Mouse (Mus musculus): Measurements from ENCODE around the gene Zfp367. TPM values are rescaled to one million over a fixed set of nuclear protein-coding genes. Genes with fewer than 3 reads are reported as not detected.

The Zfp367 gene
- polyA plus RNA-seq, 1 experiment from 2014 or later: 28.8 TPM

DNA sequence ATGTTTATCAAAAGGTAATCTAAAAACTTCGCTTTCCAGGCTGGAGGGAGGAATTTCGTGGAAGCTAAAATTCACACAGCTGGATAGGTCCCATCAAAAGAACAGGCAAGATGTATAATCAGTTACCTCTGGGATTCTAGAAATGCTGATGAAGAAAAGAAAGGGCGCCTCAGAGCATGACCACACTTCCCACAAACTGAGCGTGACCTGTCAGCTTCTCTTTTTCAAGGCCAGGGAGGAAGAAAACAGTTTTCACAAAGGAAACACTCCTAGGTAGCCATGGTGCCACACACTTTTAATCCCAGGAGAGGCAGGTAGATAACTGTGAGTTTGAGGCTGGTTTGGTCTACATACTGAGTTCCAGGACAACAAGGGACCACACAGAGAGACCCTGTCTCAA is 32.2 kb downstream of the Zfp367 start:
- Histone ChIP-seq H3K4me1 (replicated peaks) (no peaks in the 10 kb centered on the region), H3K36me3 (no peaks in the 10 kb centered on the region), H3K27ac (ENCODE audit: poor library complexity, severe bottlenecking) (no peak overlapping the region), H3K4me2 (no peak overlapping the region), H3K27me3 (replicated peaks) (no peaks in the 10 kb centered on the region), H3K4me3 (no peak overlapping the region), H3K9ac (no peak overlapping the region), H3K9me3 (replicated peaks) (no peaks in the 10 kb centered on the region)
- ATAC-seq (ENCODE audit: insufficient number of reproducible peaks, low FRiP score): no peak
- WGBS: 63% methylated on average over 4 of the region's 4 CpGs

DNA sequence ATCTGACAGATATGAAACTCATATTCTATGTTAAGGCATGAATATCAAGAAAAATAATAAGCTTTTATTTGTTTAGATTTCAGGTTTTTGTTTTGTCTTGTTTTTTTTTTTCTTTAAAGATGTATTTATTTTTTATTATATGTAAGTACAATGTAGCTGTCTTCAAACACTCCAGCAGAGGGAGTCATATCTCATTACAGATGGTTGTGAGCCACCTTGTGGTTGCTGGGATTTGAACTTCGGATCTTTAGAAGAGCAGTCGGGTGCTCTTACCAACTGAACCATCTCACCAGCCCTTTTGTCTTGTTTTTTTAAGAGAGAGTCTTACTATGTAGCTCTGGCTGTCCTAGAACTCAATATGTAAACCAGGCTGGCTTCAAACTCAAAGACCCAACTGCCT is 35.6 kb downstream of the Zfp367 start:
- WGBS: 57% methylated on average over 2 of the region's 2 CpGs
- Histone ChIP-seq H3K27ac (ENCODE audit: poor library complexity, severe bottlenecking) (no peak overlapping the region), H3K36me3 (no peaks in the 10 kb centered on the region), H3K9ac (no peak overlapping the region), H3K4me1 (replicated peaks) (no peaks in the 10 kb centered on the region), H3K4me2 (no peak overlapping the region), H3K4me3 (no peak overlapping the region), H3K9me3 (replicated peaks) (no peaks in the 10 kb centered on the region), H3K27me3 (replicated peaks) (no peaks in the 10 kb centered on the region)
- ATAC-seq (ENCODE audit: insufficient number of reproducible peaks, low FRiP score): no peak

- H3K27me3 ChIP-seq (replicated peaks): no peaks in the 10 kb centered on the region
- H3K4me1 ChIP-seq (replicated peaks): peaks cover 7% of the 10 kb centered on the region; the same call in 1 of the 2 replicates
- H3K9me3 ChIP-seq (replicated peaks): no peaks in the 10 kb centered on the region
- no peak overlapping the region for H3K4me2 ChIP-seq
- no peak overlapping the region for H3K4me3 ChIP-seq
- WGBS: 82% methylated on average over 1 of the region's 1 CpGs
- 0 out of 2 replicates have a peak, but pooled peaks cover 3% of the 10 kb centered on the region for H3K36me3 ChIP-seq
- H3K9ac ChIP-seq: no peak overlapping the region
- ATAC-seq (ENCODE audit: insufficient number of reproducible peaks, low FRiP score): no peak
- H3K27ac ChIP-seq (ENCODE audit: poor library complexity, severe bottlenecking): no peak overlapping the region
These were observed 42.6 kb downstream of the Zfp367 start for GRCm38 (mm10) chr13:64110421-64110820.

DNA sequence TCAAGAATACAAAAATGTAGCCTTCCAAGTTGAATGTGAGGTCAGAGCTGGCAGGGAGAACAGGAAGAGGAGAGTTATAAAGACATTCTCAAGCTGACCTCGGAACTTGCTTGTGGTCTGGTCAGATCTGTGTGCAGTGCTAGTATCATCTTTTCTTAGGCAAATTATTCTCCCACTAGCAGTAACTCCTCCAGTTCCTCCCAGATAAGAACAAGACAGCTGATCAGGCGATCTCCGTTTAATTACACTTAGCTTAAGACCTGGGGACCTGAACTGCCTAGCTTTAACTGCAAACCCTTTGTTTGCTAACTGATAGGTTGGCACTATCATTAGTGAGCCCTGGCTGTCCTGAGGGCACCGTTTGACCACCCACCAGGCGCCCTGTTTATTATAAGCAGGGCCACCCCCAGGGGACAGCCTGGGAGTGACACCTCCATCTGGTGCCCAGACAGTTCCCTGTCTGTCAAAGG is 44.6 kb downstream of the Zfp367 start:
- Histone ChIP-seq H3K4me2 (no peak overlapping the region), H3K9ac (no peak overlapping the region), H3K4me3 (no peak overlapping the region), H3K36me3 (0 out of 2 replicates have a peak, but pooled peaks cover 3% of the 10 kb centered on the region), H3K27ac (ENCODE audit: poor library complexity, severe bottlenecking) (no peak overlapping the region), H3K27me3 (replicated peaks) (no peaks in the 10 kb centered on the region), H3K4me1 (replicated peaks) (peaks cover 7% of the 10 kb centered on the region; the same call in 1 of the 2 replicates), H3K9me3 (replicated peaks) (no peaks in the 10 kb centered on the region)
- WGBS: 27% methylated on average over 5 of the region's 5 CpGs
- ATAC-seq (ENCODE audit: insufficient number of reproducible peaks, low FRiP score): no peak

GRCm38 (mm10) chr13:64107535-64107934 is 45.5 kb downstream of the Zfp367 start:
- no peaks in the 10 kb centered on the region for H3K27me3 ChIP-seq (replicated peaks)
- H3K9me3 ChIP-seq (replicated peaks): no peaks in the 10 kb centered on the region
- peaks cover 7% of the 10 kb centered on the region; the same call in 1 of the 2 replicates for H3K4me1 ChIP-seq (replicated peaks)
- no peak overlapping the region for H3K4me3 ChIP-seq
- no peak overlapping the region for H3K9ac ChIP-seq
- WGBS: 34% methylated on average over 8 of the region's 8 CpGs
- no peak overlapping the region for H3K27ac ChIP-seq (ENCODE audit: poor library complexity, severe bottlenecking)
- H3K4me2 ChIP-seq: no peak overlapping the region
- 0 out of 2 replicates have a peak, but pooled peaks cover 3% of the 10 kb centered on the region for H3K36me3 ChIP-seq
- ATAC-seq (ENCODE audit: insufficient number of reproducible peaks, low FRiP score): no peak

DNA sequence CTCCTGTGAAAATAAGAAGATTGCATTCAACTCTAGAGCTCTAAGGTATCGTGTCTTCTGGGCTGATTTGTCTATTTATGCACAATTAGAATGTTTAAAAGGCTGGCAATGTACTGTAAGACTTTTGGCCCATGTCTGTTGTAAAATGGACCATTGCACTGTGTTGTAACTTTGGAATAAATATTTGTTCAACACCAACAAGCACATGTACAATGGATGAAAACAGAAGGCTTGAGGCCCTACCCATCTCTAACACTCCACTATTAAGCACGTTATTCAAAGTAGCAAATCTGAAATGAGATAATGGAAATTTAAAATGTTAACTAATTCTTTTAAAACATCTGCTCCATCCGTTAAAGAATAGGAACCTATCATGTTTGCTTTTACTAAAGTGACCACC is 45.9 kb downstream of the Zfp367 start:
- ATAC-seq (ENCODE audit: insufficient number of reproducible peaks, low FRiP score): no peak
- no peak overlapping the region for H3K4me3 ChIP-seq
- H3K9ac ChIP-seq: no peak overlapping the region

DNA sequence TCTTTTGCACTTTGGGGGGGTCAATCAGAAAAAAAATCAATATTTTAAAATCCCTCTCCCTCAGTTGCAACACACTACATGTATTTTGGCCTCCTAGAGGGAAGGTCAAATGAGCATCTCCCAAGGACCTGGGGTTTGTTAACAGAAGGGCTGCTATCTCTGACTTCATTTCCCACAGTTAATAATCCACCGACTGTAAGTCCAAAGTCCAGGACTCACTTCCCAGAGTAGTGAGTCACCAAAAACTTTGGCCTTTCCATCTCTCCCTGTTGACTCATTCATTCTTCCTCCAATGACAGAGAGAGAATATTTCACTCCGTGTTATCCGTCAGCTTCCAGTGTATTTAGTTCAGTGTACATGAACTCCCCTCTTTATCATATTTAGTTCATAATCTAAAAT is 47.3 kb downstream of the Zfp367 start:
- no peak for ATAC-seq (ENCODE audit: insufficient number of reproducible peaks, low FRiP score)
- H3K4me3 ChIP-seq: no peak overlapping the region
- peaks cover 7% of the 10 kb centered on the region; the same call in 1 of the 2 replicates for H3K4me1 ChIP-seq (replicated peaks)
- 62% methylated on average over 3 of the region's 3 CpGs for WGBS
- H3K27me3 ChIP-seq (replicated peaks): no peaks in the 10 kb centered on the region
- H3K9ac ChIP-seq: no peak overlapping the region
- 0 out of 2 replicates have a peak, but pooled peaks cover 3% of the 10 kb centered on the region for H3K36me3 ChIP-seq
- H3K9me3 ChIP-seq (replicated peaks): no peaks in the 10 kb centered on the region
- no peak overlapping the region for H3K4me2 ChIP-seq
- H3K27ac ChIP-seq (ENCODE audit: poor library complexity, severe bottlenecking): no peak overlapping the region

More for the DNA sequence above, 45.9 kb downstream of the Zfp367 start:
- peaks cover 7% of the 10 kb centered on the region; the same call in 1 of the 2 replicates for H3K4me1 ChIP-seq (replicated peaks)
- 67% methylated on average over 3 of the region's 3 CpGs for WGBS
- H3K4me2 ChIP-seq: no peak overlapping the region
- no peaks in the 10 kb centered on the region for H3K9me3 ChIP-seq (replicated peaks)
- H3K27ac ChIP-seq (ENCODE audit: poor library complexity, severe bottlenecking): no peak overlapping the region
- no peaks in the 10 kb centered on the region for H3K27me3 ChIP-seq (replicated peaks)
- H3K36me3 ChIP-seq: 0 out of 2 replicates have a peak, but pooled peaks cover 3% of the 10 kb centered on the region

DNA sequence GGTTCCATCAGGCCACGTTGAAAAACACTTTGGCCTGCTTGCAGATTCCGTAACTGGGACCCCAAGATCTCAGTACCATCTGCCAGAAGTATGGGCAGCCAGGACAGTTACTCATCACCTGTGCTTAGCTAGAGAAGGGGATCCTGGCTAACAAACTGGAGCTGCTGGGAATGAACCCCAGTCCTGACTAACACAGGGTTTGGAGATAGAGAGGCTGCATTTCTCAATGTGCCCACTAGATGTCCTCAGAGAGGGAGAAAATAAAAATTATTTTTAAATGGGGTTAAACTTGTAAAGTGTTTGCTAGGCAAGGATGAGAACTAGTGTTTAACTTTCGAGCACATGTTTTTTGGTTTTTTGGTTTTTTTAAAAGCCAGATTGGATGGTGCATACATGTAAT is 52.8 kb downstream of the Zfp367 start:
- H3K4me2 ChIP-seq: no peak overlapping the region
- H3K4me1 ChIP-seq (replicated peaks): no peaks in the 10 kb centered on the region
- WGBS: 66% methylated on average over 3 of the region's 3 CpGs
- H3K9me3 ChIP-seq (replicated peaks): no peaks in the 10 kb centered on the region
- ATAC-seq (ENCODE audit: insufficient number of reproducible peaks, low FRiP score): no peak
- H3K36me3 ChIP-seq: peaks cover 4% of the 10 kb centered on the region; the same call in 1 of the 2 replicates
- no peak overlapping the region for H3K27ac ChIP-seq (ENCODE audit: poor library complexity, severe bottlenecking)
- H3K9ac ChIP-seq: no peak overlapping the region
- no peaks in the 10 kb centered on the region for H3K27me3 ChIP-seq (replicated peaks)
- H3K4me3 ChIP-seq: no peak overlapping the region

GRCm38 (mm10) chr13:64098992-64099391 is 54.0 kb downstream of the Zfp367 start:
- Histone ChIP-seq H3K4me3 (no peak overlapping the region), H3K4me2 (no peak overlapping the region), H3K27ac (ENCODE audit: poor library complexity, severe bottlenecking) (no peak overlapping the region), H3K4me1 (replicated peaks) (no peaks in the 10 kb centered on the region), H3K36me3 (peaks cover 4% of the 10 kb centered on the region; the same call in 1 of the 2 replicates), H3K9me3 (replicated peaks) (no peaks in the 10 kb centered on the region), H3K9ac (no peak overlapping the region), H3K27me3 (replicated peaks) (no peaks in the 10 kb centered on the region)
- WGBS: 70% methylated on average over 9 of the region's 9 CpGs
- no peak for ATAC-seq (ENCODE audit: insufficient number of reproducible peaks, low FRiP score)

DNA sequence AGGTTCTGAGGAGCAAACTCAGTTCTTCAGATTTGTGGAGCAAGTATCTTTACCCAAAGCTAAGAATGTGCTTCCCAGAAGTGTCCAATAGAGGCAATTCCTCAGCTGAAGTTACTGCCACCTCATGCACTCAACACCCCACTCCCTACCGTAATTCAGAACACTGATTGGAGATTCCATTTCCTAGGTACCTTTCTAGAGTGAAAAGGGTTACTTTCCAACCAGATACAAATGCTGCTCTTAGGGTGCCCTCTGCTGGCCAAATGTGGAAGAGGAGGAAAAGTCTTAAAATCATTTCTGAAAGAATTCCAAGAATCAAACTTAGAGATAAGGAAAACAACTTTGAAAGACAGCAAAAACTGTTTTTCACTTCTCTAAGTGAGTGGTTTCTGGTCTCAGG is 59.7 kb downstream of the Zfp367 start:
- H3K36me3 ChIP-seq: peaks cover 4% of the 10 kb centered on the region; the same call in 1 of the 2 replicates
- H3K4me1 ChIP-seq (replicated peaks): peaks cover 3% of the 10 kb centered on the region; the same call in 1 of the 2 replicates
- H3K27me3 ChIP-seq (replicated peaks): no peaks in the 10 kb centered on the region
- ATAC-seq (ENCODE audit: insufficient number of reproducible peaks, low FRiP score): no peak
- H3K9me3 ChIP-seq (replicated peaks): no peaks in the 10 kb centered on the region
- H3K4me3 ChIP-seq: no peak overlapping the region
- no peak overlapping the region for H3K4me2 ChIP-seq
- no peak overlapping the region for H3K27ac ChIP-seq (ENCODE audit: poor library complexity, severe bottlenecking)
- no peak overlapping the region for H3K9ac ChIP-seq
- WGBS: 2% methylated on average over 1 of the region's 1 CpGs

DNA sequence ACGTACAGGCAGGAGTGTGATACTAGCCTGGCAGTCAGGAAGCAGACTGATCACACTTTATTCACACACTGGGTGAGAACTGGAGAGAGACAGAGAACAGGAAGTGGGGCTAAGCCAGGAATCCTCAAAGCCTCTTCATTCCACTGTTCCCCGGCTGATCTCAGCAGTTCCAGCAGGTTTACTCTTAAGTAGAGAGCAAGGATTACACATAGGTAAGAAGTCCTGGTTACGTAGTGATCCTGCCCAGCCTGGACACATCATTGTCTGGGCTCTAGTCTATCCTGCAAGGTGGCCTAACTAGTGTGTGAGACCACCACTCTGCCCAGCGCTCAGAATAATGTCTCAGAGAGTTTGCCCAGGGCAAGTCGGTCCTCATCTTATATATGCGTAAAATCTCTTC is 60.2 kb downstream of the Zfp367 start:
- 60% methylated on average over 6 of the region's 6 CpGs for whole genome bisulfite sequencing
- Histone ChIP-seq H3K4me2 (no peak overlapping the region), H3K27me3 (replicated peaks) (no peaks in the 10 kb centered on the region), H3K4me1 (replicated peaks) (peaks cover 3% of the 10 kb centered on the region; the same call in 1 of the 2 replicates), H3K4me3 (no peak overlapping the region), H3K36me3 (peaks cover 4% of the 10 kb centered on the region; the same call in 1 of the 2 replicates), H3K27ac (ENCODE audit: poor library complexity, severe bottlenecking) (no peak overlapping the region), H3K9ac (no peak overlapping the region), H3K9me3 (replicated peaks) (no peaks in the 10 kb centered on the region)
- ATAC-seq (ENCODE audit: insufficient number of reproducible peaks, low FRiP score): no peak

DNA sequence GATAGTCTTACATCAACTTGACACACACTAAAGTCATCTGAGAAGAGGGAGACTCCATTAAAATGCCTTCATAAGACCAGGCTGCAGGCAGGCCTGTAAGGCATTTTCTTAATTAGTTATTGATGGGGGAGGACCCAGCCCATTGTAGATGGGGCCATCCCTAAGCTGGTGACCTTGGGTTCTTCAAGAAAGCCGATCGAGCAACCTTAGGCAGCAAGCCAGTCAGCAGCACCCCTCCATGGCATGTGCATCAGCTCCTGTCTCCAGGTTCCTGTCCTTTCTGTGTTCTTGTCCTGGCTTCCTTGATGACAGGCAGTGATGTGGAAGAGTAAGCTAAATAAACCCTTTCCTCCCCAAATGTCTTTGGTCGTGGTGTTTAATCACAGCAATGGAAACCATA is 60.9 kb downstream of the Zfp367 start:
- peaks cover 6% of the 10 kb centered on the region; the same call in 1 of the 2 replicates for H3K4me1 ChIP-seq (replicated peaks)
- H3K36me3 ChIP-seq: peaks cover 4% of the 10 kb centered on the region; the same call in 1 of the 2 replicates
- no peak for ATAC-seq (ENCODE audit: insufficient number of reproducible peaks, low FRiP score)
- no peaks in the 10 kb centered on the region for H3K27me3 ChIP-seq (replicated peaks)
- no peak overlapping the region for H3K4me3 ChIP-seq
- 66% methylated on average over 3 of the region's 3 CpGs for WGBS
- no peak overlapping the region for H3K9ac ChIP-seq
- no peak overlapping the region for H3K27ac ChIP-seq (ENCODE audit: poor library complexity, severe bottlenecking)
- H3K4me2 ChIP-seq: no peak overlapping the region
- H3K9me3 ChIP-seq (replicated peaks): no peaks in the 10 kb centered on the region
